Mouse (Mus musculus) ovary, postnatal 14 days (tissue): ENCODE results near the gene Cnot6.

Experiments
- DNase-seq: peaks from one replicate; pipeline ENCODE4 v3.0.0; 2022; ENCODE audit warnings: low spot score

The Cnot6 gene

DNA sequence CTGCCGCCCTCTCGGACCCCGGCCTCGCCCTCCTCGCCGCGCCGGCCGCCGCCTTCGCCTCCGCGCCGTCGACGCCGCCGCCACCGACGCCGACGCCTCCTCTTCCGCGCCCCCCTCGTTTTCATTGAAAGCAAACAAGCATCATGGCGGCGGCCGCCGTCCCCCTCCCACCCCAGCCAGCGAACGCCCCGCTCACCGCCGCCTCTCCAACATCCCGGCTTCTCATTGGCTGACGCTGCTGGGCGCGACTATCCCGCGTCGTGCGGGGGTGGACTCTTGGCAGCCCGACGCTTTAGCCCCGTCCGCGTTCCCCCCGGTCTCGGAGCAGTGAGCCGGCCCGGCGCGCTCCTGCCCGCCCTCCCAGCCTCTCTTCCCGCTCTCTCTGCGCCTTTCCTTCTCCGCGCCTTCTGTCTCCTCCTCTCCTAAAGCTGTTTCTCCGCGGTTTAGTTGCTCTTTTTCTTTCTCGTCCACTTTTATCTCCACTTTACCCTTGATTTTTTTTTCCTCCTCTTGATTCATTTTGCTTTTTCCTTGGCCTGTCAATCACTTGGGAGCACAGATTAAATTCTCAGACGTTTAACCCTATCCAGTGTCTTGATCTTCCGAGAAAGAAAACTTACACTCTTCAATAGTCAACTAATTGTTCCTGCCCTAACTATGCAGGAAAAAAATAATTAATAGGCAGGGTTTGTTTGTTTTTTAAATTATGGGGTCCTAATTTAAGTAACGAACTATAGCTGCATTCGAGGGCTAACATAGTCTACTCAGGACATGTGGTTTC, at the start of gene Cnot6:
Cnot6 (minus strand) TSS at position 169 of the 781 bp plus-strand sequence.
- DNase-seq: peak; percentile 97

DNA sequence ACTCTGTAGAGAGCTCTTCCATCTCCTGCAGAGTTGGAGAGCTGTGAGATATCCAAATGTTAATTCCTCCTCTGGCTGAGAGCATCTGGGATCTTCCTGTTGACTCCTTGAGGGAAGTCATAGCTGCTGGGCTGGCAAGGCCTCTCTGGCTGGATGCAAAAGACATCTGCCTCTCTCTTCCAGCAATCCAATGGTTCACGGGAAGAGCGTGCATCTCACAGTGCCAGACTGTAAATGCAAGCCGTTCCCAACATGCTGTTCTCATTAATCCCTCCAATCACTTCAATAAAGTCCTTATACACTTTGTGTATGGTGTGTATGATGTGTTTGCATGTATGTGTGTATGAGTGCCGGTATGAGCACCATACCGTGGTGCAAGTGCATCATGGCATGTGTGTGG, 48.6 kb upstream of the Cnot6 start:
- no peak for DNase-seq

DNA sequence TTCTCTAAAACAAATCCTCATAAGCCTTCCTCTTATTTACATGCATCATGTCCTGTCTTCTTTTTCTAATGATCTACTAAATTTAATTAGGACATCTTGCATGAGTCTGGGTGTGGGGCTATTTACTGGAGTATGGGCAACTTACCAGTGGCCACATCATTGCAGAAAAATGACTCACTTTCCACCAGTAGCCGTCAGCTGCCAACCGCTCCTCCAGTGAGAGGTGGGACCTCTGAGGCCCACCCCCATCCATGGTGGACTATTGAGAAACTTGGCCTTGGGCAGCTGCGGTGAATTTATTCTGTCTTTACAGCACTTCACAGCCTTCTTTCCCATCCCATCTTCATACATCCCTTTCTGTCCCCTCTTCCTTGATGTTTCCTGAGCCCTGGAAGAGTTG, 45.6 kb upstream of the Cnot6 start:
- DNase-seq: no peak

DNA sequence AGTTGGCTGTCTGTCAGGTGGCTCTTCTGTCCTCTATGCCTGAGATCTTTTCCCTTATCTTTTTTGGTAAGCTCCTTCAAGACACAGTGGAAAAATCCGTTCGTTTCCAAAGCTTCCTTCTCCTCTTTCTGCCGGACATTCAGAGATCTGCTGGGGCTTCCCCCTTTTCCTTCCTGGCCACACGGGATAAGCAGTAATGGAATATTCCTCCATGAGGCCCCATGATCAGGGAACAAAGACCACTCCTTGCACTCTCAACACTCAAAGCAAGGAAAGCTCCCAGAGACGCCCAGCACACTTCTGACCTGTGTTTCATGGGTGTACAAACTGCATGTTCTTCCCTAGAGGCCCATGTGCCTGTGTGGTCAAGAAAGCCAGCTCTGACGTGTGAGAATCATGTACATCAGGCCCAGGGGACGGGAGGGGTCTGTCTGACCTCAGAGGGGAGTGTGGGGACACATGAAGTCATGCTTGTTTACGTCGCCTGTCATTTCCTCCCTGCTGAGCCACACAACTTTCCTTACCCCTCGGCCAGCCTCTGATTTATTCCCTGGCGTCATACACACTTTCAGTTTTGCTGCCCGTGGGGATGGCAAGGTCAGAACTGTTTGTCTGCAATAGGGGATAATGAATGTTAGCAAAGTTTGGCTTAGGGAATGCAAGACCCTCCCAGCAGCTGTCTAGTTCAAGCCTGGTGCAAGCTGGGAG, 42.6 kb upstream of the Cnot6 start:
- no peak for DNase-seq

DNA sequence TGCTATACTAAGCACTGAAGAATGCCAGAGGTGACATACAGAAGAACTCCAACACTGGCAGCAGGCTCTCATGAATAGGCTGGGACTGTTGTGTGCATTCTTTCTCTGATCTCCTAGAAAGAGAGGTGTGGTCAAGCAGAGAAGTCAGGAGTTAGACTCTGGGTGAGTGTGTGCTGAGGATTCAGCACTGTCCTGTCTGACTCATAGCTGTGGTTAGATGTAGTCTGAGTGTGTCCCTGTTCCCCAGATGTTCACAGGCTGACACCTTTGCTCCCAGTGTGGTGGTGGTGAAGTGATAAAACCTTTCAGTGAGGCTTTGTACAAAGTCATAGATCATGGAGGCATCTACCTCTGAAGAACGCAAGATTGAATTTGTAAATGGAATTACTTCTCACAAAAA, 34.2 kb upstream of the Cnot6 start:
- DNase-seq: no peak

DNA sequence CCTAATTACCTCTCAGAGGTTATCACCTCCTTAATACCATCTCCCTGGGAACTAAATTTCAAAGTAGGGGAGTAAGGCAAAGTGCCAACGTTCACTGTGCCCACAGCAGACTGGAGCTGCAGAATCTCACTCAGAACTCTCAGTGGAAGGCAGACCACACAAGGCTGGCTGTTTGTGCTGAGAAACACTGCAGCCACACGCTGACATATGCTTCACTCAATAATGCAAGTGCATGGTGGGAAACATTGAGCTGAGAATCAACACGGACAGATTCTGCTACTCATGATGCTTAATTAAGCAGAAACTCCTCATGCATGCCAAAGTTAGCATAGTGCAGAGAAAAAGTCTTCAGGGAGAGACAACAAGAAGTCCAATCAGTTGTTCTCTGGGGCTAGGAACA, 33.3 kb upstream of the Cnot6 start:
- no peak for DNase-seq

DNA sequence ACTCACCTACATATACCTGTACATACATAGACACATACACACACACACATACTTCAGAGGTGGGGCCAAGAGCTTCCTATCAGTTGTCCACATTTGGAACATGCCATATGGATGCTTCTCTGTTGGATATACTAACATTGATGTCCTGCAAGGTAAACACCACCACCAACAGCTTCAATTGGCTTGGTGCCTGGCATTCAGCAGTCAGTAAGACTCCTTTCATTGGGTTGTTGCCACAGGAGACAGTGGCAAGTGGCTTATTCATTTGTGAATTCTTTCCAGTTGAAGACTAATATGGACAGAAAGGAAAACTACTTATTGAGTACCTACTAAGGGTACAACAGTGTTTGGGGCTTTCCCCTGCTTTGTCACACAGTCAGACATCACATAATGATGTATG, 32.5 kb upstream of the Cnot6 start:
- DNase-seq: no peak

DNA sequence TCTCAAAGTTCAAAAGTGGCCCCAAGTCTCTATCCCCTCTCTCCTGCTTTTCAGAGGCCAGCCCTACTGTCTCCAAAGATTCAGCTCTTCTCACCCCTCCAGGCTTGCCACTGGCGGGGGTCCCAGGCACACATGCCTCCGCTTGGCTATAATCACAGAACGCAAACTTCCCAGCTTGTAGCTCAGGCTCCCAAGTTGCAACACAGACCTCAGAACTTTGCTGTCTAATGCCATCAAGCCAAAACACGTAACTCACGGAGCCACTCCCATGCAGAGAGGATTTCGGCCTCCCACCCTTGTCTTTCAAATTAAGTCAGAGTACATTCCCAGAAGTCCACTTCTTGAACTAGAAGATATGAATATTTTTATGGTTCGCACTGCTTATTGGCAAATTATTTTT, 31.1 kb upstream of the Cnot6 start:
- no peak for DNase-seq

DNA sequence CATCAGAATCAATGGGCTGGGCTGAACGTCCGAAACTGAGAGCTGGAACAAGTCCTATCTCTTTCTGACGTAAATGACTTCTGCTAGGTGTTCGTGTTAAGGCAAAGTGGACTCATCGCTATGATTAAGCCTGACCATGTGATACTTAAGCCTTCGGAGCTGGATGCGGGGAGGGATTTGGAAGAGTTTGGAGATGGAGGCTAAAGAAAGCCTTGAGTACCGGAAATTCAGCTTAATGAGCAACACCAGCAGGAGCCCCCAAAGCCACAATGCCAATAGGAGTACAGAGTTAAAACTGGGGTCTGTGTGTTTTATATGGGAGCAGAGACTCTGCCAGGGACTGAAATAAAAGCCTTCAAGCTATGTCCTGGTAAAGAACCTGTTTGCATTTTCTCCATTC, 29.7 kb upstream of the Cnot6 start:
- no peak for DNase-seq

DNA sequence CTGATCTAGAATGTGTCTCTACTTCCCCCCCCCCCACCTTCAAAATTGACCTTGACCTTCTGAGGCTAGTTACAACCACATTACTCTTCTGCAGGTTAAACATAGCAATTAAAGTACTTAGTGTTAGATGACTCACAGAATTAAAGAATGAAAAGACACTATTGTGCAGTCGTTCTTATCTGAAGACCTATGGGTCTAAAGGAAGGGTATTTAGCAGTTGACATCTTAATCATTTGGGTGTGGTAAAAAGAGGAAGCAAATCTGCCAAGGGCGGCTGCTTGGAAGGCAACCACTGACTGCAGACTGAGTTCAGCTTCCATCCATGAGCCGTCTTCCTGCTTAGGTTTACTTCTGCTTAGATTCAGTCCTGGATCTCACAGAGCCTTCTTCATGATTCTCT, 27.3 kb upstream of the Cnot6 start:
- no peak for DNase-seq

DNA sequence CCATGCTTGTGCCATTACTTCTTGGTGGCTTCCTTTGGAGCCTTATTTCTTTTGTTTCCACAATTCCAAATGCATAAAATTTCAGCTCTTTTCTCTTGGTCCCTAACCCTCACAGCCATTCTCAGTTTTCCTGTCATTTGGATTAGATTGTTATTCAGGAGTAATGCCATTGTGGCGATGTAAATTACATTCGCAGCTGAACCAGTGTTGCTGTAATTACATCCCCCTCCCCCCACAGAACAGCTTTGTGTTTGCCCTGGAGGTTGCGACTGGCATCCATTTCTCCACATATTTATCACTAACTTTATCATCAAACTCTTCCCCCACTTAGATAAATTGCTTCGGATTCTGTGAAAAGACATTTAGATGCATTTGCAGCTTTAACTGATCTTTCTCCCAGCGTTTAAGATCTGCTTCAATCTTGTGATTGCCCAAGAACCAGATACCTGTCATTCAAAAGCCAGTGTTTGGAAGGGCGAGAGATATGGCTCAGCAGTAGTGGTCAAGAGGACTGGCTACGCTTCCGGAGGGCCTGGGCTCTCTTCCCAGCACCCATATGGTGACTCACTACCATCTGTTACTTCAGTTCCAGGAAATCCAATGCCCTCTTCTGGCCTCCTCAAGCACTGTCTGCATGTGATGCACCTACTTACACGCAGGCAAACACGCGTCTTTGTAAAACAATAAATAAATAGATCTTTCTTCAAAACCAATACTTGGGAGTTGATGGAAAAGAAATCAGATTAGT, 26.3 kb upstream of the Cnot6 start:
- no peak for DNase-seq

DNA sequence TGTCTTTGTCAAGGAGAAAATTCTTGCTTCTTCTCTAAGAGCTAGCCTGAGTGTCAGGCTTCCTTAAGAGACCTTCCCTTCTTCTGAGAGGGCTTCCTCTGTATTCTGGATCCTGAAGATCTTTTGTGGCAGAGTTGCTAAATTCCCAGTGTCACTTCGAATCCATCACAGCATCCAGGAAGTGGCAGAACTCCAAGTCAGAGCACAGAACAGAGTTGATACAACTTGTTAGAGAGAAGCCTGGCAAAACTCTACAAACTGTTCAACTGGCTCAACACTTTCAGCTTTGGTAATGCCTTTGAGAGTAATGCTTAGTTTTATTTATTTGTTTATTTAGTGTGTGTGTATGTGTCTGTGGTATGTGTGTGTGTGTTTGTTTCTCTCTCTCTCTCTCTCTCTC, 25.1 kb upstream of the Cnot6 start:
- no peak for DNase-seq

DNA sequence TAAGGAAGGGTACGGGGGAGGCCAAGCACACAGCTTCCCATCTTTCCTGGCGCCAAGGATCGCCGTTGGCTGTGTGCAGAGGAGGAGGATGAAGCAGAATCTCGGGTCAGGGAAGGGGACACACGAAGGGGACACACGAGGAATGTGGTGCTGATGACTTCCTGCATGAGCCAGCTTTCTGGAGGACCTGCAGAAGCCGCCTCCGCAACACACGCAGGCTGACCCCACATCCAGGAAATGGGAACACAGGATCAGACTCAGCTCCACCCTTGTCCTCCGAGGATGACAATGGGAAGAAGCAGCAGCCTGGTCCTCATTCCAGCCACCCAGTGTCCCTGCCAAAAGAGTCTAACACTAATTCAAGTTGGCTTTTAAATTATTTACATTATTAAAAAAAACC, 22.2 kb upstream of the Cnot6 start:
- no peak for DNase-seq

DNA sequence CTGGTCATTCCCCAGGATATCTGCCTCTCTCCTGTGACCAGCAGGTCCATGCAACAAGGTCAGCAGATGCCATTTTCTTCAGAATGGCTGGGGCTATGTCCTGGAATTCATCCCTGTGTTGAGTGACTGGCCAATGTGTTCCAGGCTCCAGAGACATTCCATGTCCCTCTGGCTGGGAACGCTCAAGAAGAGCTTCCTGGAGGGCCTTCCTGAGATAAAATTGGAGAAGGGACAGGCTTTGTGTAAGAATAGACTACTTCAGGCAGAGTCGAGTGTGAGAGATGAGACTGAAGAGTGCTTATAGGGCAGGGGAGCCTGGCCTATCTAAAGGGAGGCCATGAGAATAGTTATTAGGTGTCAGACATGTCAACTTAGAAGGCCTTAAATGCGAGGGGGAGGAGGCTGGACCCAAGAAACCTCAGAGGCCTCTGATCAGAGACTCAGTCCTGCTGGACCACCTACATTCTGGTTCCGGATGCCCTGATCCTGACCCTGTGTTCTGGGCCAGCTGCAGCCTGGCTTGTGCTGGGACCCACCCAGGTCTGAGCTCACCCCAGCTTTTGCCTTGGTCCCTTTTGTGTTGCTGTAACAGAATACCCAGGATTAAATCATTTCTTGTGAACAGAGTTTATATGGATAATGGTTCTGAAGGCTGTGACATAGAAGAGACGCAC, 17.9 kb upstream of the Cnot6 start:
- DNase-seq: no peak

DNA sequence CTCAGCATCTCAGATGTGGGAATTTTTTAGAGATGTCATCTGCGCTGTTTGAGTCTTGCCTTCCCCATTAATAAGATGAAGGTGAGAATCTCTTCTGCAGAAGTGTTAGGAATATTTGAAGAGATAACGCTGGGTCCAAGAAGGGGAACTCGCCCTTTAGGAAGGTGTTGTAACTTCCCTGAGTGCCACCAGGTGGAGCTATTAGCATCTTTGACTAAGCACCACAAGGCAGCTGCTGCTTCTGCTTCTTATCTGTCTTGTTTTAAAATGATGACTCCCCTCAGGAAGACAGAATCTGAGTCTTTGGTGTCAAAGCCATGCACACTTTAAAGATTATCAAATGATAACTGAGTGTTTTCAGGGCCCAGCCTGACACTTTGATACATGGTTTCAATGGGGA, 15.4 kb upstream of the Cnot6 start:
- peak; percentile 45 for DNase-seq

DNA sequence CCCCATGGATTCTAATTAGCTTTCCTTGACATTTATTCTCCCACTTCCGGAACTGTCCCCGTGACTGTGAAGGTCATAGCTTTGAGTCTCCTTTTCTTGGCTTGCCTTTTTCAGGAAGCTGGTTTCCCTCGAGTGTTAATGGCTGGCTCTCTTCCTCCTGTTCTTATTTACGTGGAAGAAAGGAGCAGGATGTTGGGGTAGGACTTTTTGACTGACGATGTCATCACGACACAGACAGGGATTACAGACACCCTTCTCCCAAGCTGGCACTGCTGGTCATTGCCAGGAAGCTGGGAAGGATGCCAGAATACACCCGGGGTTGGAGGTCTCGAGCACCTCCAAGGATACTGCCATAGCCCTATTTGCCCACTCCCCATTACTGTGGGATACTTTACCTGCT, 14.3 kb upstream of the Cnot6 start:
- no peak for DNase-seq

DNA sequence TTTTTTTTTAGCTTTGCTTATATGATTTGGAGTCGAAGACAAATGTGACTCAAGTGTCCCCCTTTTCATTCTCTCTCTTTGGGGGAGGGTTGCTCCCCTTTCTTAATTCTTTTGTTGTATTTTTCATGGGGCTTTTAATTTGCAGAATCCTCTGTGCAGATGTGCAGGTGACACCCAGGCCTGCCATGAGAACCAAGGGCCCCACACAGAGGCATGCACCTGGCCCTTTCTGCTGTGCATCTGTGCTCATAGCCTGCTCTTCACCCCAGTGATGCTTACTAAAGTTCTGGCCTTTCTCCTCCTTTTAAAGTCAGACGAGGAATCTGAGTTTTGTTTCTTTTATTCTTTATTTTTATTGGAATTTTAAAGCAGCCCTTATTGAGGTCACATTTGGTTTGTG, 12.2 kb upstream of the Cnot6 start:
- no peak for DNase-seq

DNA sequence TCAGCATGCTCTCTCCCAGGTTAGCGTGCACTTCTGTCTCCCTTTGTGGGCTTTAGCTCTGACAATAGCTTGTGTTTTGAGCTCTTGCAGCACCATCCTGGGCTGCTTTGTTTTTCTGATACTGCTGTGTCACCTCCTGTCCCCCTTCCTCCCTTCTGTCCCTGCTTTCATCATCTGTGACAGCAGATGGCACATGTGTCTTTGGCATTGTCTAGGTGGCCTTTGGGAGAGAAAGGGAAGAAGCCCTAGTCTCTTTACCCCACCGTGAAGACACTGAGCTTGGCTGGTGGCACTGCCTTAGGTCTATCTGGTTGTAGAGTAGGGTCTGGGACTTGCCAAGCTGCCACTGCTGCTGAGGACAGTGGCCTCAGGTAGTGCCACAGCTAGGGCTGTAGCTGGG, 10.8 kb upstream of the Cnot6 start:
- DNase-seq: no peak

DNA sequence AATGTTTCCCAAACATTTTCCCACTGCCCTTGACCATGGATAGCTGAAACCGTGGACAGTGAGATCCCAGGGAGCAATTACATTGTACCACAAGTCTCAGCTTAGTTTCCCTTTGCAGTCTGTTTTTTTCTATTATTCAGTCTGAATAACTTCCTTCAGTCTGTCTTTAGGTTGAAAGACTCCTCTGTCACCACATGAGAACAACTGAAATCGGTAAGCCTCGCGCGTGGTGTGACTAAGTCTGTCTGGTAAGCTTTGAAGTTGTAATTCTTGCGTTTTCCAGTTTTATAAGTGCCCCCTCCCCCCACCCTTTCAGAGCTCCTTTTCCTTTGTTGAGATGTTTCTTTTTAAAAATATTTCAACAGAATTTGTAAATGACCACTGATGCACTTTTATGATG, 10.2 kb upstream of the Cnot6 start:
- no peak for DNase-seq

DNA sequence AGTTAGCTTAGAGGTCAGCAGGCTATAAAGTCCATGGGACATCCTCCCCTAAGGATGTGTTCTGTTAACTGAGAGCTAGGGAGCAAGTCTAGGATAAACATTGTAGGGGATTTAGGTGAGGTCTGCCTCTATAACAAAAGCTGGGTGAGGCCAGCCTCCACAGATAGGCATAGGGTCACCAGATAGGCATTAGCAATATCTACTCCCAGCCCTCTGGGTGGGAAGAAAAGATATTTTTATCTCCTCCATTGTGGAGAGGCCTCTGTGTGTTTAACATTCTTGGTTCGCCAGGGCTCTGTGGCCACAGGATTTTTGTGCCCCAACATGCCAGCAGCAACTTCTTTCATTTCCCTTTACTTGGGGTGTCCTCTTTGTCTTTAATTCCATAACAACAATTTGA, 8.8 kb upstream of the Cnot6 start:
- DNase-seq: no peak

DNA sequence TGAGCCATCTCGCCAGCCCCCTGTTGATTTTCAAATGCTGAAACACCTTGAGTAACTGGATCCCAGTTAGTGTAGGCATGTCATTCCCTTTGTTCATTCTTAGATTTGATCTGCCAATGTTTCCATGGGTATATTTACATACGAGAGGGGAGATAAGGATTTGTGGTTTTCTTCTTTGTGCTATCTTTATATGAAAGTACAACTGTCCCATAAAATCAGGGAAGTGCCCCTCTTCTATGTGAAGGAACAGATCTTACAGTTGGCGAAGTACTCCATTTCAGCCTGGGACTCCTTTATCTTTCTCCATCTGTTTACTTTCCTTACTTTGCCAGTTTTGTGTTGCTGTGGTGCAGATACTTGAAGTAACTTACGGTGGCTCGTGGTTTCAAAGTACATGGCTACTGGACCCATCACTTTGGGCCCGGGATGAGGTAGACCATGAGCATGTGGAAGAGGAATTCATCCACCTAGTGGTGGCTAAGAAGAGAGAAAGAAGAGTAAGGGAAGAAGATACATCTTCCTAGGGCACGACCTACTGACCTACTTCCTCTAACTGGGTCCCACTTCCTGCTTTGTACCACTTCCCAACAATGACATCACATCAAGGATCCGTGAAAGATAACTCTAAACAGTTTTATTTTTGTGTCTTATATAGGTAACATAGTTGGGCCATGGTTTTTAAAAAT, 7.1 kb upstream of the Cnot6 start:
- no peak for DNase-seq
